Mouse (Mus musculus) E14TG2a.4 (cell line): ENCODE data around the gene Map1lc3b.

Experiments
- H3K27me3 ChIP-seq: 2 replicates; pipeline ENCODE4 v1.6.1; 2014; ENCODE audit warnings: low read length, control low read depth; ENCODE audit not compliant: insufficient read depth
- H3K36me3 ChIP-seq: 2 replicates; pipeline ENCODE4 v1.6.1; 2014; ENCODE audit warnings: low read length, control low read depth; ENCODE audit not compliant: insufficient read depth
- H3K4me1 ChIP-seq: replicated peaks from 2 replicates; pipeline ENCODE4 v1.6.1; 2014; ENCODE audit warnings: low read depth, low read length, control low read depth
- H3K4me3 ChIP-seq: replicated peaks from 2 replicates; pipeline ENCODE4 v1.5.1; 2014; ENCODE audit warnings: mild to moderate bottlenecking, low read length
- H3K9me3 ChIP-seq: 2 replicates; pipeline ENCODE4 v1.6.1; 2014; ENCODE audit warnings: low read length, control low read depth
- CTCF ChIP-seq: conservative IDR thresholded peaks from 2 replicates; pipeline ENCODE4 v1.5.1; 2014; ENCODE audit warnings: low read length
- NANOG ChIP-seq: IDR thresholded peaks from 2 replicates; pipeline ENCODE4 v1.6.1; 2014; ENCODE audit warnings: borderline replicate concordance, low read length, mixed read lengths
- POU5F1 ChIP-seq: IDR thresholded peaks from 2 replicates; pipeline ENCODE4 v1.6.1; 2014; ENCODE audit warnings: low read length, borderline replicate concordance

Map1lc3b gene

GRCm38 (mm10) chr8:121552506-121552905 is 37.7 kb upstream of the Map1lc3b start:
- Histone ChIP-seq H3K36me3 (peaks cover 63% of the 10 kb centered on the region), H3K4me1 (peaks cover 66% of the 10 kb centered on the region), H3K9me3 (no peaks in the 10 kb centered on the region), H3K4me3 (peak overlapping the region; percentile 45; the same call in 1 of the 2 replicates), H3K27me3 (no peaks in the 10 kb centered on the region)
- TF ChIP-seq POU5F1: no peak
- no peak for TF ChIP-seq NANOG
- no peak for TF ChIP-seq CTCF

- Histone ChIP-seq H3K4me3 (peak overlapping the region; percentile 35), H3K27me3 (no peaks in the 10 kb centered on the region), H3K4me1 (peaks cover 80% of the 10 kb centered on the region), H3K36me3 (peaks cover 76% of the 10 kb centered on the region), H3K9me3 (no peaks in the 10 kb centered on the region)
- no peak for TF ChIP-seq NANOG
- TF ChIP-seq POU5F1: no peak
- TF ChIP-seq CTCF: no peak
Observed at GRCm38 (mm10) chr8:121553831-121554475, 36.2 kb upstream of the Map1lc3b start.

GRCm38 (mm10) chr8:121557746-121558145 is 32.4 kb upstream of the Map1lc3b start:
- Histone ChIP-seq H3K9me3 (no peaks in the 10 kb centered on the region), H3K36me3 (peaks cover 76% of the 10 kb centered on the region), H3K4me3 (no peak overlapping the region), H3K4me1 (peaks cover 69% of the 10 kb centered on the region), H3K27me3 (no peaks in the 10 kb centered on the region)
- TF ChIP-seq NANOG: no peak
- no peak for TF ChIP-seq CTCF
- TF ChIP-seq POU5F1: no peak

- Histone ChIP-seq H3K4me1 (peaks cover 70% of the 10 kb centered on the region), H3K9me3 (no peaks in the 10 kb centered on the region), H3K27me3 (no peaks in the 10 kb centered on the region), H3K36me3 (peaks cover 75% of the 10 kb centered on the region), H3K4me3 (peak overlapping the region; percentile 32; the same call in 1 of the 2 replicates)
- TF ChIP-seq POU5F1: no peak
- peak; percentile 11; the same call in 1 of the 2 replicates for TF ChIP-seq CTCF
Observed at GRCm38 (mm10) chr8:121558538-121558937, 31.6 kb upstream of the Map1lc3b start.

GRCm38 (mm10) chr8:121559801-121560200 is 30.4 kb upstream of the Map1lc3b start:
- Histone ChIP-seq H3K9me3 (no peaks in the 10 kb centered on the region), H3K36me3 (peaks cover 66% of the 10 kb centered on the region), H3K4me3 (no peak overlapping the region), H3K27me3 (no peaks in the 10 kb centered on the region), H3K4me1 (peaks cover 67% of the 10 kb centered on the region)
- TF ChIP-seq NANOG: no peak
- TF ChIP-seq POU5F1: no peak
- TF ChIP-seq CTCF: no peak

GRCm38 (mm10) chr8:121560432-121561100 is 29.6 kb upstream of the Map1lc3b start:
- H3K9me3 ChIP-seq: no peaks in the 10 kb centered on the region
- TF ChIP-seq NANOG (no peak), CTCF (no peak), POU5F1 (no peak)
- no peaks in the 10 kb centered on the region for H3K27me3 ChIP-seq
- peaks cover 66% of the 10 kb centered on the region for H3K36me3 ChIP-seq
- H3K4me1 ChIP-seq: peaks cover 67% of the 10 kb centered on the region
- no peak overlapping the region for H3K4me3 ChIP-seq

- Histone ChIP-seq H3K9me3 (no peaks in the 10 kb centered on the region), H3K36me3 (peaks cover 71% of the 10 kb centered on the region), H3K4me1 (peaks cover 70% of the 10 kb centered on the region), H3K4me3 (no peak overlapping the region), H3K27me3 (no peaks in the 10 kb centered on the region)
- no peak for TF ChIP-seq CTCF
- TF ChIP-seq NANOG: no peak
- no peak for TF ChIP-seq POU5F1
Observed at GRCm38 (mm10) chr8:121561636-121562345, 28.4 kb upstream of the Map1lc3b start.

- Histone ChIP-seq H3K4me3 (0 out of 2 replicates have a peak overlapping the region, but pooled peaks have one; percentile 4), H3K4me1 (peaks cover 75% of the 10 kb centered on the region), H3K9me3 (no peaks in the 10 kb centered on the region), H3K27me3 (no peaks in the 10 kb centered on the region), H3K36me3 (peaks cover 67% of the 10 kb centered on the region)
- no peak for TF ChIP-seq NANOG
- no peak for TF ChIP-seq POU5F1
- TF ChIP-seq CTCF: no peak
Observed at GRCm38 (mm10) chr8:121562941-121563351, 27.2 kb upstream of the Map1lc3b start.
